Mouse (Mus musculus) gastrocnemius, postnatal 10 days (tissue): ENCODE data around the gene Trpc7. TPM values are rescaled to one million over a fixed set of nuclear protein-coding genes. Genes with fewer than 3 reads are reported as not detected.

ENCODE experiments used
- DNase-seq: peaks from one replicate; pipeline ENCODE4 v3.0.0; 2021; ENCODE audit warnings: mixed read lengths
- total RNA-seq, 2 experiments: library from RNA; stranded (reverse); gene quantifications; 2 replicates each; pipeline ENCODE4 v1.2.3; 2021

Trpc7 gene
- total RNA-seq, 2 experiments from 2014 or later, result not detected

DNA sequence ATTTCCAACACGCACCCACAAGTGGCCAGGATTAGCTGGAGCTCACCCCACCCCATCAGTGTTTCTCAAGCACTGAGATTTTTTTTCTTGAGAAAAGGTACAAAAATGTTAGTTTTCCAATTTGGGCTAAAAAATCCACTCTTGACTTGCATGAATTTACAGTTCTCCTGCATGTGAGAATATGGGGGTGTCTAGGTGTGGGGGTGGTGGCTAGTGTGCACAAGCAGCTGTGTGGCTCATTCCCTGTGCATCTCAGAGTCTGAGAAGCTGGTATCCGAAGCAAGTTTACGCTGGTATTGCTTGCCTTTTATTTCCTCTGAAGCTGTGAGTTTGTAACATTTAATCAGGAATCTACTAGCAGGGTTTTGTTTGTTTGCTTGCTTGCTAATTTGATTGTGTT lies 105.1 kb downstream of the Trpc7 start:
- DNase-seq, result no peak

DNA sequence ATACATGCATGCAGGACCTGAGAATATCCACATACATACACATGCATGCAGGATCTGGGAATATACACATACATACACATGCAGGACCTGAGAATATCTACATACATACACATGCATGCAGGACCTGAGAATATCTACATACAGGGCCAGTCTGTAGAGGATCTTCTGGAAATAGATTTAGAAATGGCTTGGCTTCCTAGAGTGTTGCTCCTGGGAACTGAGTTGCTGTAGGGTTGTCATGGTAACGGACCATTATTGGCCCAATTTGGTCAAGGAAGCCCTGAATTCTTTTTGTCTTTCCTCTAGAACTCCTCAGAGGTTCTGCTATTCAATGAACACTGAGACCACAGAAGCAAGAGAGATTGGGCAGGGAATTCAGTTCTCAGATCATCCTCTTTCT lies 113.2 kb downstream of the Trpc7 start:
- DNase-seq, result no peak

DNA sequence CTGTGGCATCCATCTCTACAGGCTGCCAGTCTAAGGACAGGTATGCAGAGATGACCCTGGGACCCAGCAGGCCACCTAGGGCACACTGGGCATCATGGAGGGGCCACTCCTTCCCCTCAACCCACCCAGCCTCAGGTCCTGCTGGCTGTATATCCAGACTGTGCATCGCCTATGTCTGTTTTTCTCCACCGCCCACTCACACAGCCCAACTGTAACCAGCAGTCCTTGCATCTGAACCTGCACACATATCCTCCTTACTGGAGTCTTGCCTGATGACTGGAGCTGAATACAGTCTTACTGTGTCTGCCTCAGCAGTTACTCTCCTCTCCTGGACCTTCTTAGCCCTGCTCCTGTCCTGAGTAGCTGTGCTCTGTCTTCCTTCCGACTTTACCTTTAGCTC lies 114.1 kb downstream of the Trpc7 start:
- DNase-seq, result no peak

DNA sequence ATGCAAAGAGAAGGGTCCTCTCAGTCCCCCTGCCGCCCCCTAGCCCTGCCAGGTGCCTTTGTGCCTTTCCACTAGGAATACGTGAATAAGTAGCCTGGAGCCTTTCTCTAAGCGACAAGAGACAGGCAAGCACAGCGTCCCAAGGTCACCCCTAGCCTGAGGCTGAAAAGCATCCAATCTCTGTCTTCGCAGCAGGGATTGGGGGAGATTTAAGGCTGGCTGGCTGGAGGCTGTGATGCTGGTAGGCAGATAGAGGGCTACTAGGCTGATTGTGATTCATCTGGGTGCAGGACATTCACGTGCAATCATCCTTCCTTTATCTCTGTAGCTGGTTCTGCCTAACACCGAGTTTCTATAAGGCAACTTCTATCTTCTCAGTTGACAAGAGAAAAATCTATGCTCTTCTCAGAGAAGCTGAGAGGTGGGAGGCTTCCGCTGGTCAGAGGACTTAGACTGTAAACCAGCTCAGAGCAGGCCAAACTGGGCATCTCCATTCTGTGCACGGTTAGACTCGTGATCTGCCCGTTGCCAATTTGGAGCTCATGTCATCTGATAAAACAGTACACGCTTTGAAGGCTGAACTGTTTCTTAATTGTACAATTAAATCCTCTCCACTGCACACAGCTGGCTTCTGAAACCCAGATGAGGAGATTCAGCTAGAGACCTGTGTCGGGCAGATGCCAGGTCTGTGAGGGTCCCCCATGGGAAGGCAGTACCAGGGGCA lies 114.9 kb downstream of the Trpc7 start:
- DNase-seq, result no peak

DNA sequence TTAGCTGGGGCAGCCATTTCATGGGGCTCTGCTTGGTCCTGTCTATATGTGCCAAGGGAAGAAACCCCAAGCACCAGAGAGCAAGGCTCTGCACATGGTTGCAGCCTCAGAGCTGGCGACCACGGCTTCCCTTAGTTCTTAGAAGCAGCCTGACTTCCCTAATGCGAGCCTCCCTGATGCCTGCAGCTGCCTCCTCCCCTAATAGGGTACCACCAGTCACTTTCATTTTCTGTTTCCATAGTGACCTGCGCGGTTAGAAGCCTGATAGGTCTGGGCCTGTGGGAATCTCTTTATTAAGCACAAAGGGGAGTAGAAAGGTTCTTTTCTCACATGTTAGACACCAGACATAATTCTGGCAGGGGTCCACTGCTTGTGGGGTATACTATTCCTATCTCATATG lies 121.5 kb downstream of the Trpc7 start:
- DNase-seq, result no peak

DNA sequence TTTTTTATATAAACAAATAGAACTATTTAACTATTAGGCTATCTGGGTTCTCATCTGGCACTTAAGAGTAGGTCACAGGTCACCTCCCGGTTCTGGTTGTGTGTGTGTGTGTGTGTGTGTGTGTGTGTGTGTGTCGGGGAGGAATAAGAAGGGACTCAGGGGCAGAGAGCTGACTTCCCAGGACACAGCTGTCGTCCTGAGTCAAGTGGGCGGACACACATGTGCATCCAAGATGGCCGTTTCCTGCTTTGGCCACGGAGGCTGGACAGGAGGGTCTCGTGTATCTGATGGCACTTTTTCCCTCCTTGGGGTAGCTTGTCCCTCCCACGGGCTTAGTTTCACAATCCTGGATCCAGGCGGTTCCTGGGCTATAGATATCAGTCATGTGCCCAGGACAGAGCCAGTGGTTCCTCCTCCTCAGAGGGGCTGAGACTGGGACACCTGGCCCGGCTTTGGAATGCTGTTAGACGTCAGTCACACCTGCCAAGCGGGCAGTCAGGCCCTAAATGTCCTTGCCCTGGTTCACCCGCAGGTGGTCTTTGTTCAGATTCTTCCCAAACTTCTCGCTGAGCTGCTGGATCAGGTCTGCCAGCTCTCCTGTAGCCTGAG lies 122.4 kb downstream of the Trpc7 start:
- no peak for DNase-seq

DNA sequence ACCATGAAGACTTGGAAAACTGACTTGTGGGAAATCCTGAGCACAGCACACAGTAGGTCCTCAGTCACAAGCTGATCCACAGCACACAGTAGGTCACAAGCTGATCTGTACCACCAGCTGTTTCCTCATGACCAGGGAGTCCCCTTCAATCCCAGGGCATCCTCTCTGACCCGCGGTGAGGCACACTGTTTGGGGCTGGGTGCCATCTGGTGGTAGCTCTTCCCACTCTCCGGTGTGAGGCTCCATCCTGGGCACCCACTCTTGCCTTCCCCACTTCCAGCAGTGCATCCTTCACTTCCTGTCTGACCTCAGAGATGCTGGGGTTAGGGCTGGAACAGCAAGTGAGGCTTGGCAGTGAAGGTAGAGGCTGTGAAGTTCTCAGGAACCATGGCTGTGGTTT lies 123.2 kb downstream of the Trpc7 start:
- DNase-seq, result no peak

DNA sequence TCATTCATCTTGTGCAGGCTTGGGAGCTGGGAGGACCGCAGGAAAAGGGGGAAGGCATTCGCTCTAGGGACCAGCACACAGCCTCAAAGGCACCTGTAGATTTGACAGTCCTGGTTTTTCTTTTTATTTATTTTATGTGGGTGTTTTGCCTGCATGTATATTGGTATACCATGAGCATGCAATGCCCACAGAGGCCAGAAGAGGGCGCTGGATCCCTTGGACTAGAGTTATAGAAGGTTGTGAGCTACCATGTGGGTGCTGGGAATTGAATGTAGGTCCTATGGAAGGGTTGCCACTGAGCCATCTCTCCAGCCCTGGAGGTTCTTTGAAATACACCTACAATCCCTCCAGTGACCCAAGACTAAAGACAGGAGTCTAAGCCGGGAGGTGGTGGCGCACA lies 125.0 kb downstream of the Trpc7 start:
- no peak for DNase-seq

DNA sequence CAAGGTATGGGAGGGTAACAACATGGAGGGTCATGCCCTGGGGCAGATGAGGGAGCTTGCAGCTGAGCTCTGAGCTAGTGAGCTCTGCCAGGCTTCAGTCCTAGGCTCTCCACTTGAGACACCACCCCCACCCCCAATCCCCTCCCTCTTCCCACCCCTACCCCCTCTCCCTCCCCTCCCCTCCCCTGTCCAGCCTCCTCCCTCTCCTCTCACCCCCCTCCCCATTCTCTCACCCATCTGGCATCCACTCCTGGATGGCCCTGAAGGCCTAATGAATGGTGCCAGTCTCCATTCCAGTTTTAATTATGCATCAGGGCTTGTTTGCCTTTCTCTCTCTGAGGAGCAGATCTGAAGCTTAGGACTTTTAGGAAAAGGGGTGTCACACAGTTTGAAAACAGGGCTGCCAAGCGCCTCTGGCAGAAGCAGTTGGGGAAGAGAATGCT lies 125.6 kb downstream of the Trpc7 start:
- no peak for DNase-seq

DNA sequence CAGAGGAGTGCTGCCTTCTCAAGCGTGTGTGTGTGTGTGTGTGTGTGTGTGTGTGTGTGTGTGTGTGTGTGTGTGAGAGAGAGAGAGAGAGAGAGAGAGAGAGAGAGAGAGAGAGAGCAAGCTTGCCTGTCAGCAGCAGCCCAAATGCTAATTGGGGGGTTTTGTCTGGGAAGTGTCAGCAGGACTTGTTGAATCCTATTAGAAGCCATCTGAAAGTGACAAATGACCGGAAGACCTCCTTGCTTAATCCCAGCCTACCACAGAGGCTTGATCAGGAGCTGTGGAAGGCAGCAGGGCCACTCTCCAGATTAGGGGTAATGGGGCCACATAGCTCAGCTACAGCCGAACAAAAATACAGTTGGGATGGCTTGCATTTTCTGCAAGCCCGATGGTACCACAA lies 126.4 kb downstream of the Trpc7 start:
- no peak for DNase-seq

DNA sequence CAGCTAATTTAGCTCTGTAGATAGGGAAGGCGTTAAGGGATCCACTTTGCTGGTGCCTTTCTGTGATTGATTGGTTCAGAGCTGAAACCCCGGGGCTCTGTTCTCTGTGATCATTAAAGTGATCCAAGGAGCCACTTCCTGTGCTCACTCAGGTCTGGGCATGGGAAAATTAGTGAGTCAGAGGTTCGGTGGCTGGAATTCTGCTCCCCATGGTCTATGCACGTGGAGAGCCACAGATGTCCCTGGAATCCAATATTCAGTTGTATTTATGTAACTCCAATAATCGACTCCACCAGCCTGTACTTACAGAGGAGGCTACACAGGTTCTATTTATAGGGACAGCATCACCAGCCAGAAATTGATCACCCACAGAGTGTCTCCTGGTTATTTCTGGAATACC lies 129.6 kb downstream of the Trpc7 start:
- DNase-seq, result no peak

DNA sequence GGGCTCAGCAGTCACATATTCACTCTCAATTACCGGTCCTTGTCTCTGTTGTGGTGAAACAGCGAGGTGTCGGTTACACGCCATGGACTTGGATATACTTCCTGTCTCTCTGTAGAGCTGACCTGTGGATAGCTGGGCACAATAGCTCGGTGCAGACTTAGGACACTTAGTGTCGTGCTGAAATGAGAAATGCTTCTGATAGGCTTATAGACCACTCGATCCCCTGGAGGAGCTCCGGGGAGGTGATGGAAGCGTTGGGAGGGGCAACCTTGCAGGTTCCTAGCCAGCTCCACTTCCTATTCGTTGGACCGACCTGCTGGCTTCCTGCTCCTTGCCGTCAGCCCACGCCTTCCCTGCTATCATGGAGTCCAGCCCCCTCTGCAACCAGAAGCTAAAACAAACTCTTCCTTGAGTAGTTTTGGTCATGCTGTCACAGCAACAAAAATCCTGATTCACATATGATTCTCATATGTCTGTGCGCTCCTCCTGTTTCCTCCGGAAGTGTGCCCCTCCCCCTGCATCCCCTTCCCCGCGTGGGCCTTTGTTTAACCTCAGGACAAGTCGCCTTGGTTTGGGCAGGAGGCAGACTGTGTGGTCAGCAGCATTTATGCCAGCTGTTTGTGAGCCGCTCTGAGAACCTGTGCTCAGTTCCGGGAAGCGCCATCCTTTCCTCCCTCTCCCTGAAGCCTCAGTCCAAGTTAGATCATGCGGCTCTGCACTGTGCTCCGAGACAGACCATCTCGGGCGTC lies 130.3 kb downstream of the Trpc7 start:
- DNase-seq, result no peak

DNA sequence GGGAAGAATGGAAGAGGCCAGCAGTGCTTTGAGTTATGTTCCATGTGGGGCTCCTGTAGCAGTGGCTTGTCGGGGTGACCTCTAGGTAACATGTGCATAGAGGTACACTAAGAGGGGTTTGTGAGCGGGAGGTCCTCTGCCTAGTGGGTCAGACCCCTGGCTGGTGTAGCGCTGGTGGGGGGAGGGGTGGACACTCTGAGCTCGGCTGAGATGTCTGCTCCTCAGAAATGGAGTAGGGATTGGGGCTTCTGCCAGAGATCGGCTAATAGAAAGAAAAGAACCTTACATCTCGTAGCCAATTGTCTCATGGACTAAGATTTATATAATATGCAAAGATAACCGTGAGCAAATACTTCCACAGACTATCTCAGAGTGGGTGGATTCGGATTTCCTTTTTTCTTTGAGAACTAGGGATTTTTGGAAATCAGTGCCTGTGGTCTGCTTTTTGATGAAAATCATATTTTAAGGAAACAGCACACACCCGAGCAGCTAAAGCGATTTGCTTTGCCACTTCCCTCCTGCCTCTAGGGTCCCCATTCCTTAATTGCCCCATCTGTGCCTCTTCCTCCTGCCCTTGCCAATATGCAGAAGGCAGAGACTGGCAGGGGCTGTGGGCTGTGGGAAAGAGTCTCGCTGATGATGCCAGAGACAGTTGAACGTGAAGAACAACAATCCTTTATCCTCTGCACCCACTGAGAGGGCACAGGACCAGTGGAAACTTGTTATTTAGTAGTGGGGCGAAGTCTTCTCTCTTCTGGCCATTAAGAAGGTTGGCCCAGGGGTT lies 133.2 kb downstream of the Trpc7 start:
- no peak for DNase-seq

DNA sequence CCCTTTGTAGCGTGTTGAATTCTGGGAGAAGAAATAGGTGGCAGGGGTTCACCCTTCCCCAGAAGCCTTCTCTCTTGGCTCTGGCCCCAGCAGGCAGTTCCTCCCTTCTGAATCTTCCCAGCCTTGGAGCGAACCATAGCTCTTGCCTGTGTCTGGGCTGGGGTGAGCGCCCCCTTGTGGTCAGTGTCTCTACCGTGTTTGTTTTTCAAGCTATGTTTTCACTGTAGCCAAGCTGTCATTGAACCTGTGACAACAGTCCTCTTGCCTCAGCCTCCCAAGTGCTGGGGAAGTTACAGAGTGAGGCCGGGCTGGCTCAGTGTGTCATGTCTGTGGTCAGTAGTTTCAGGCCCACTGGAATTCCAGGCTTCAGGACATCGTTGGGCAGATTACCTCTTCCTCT lies 137.3 kb downstream of the Trpc7 start:
- DNase-seq, result peak; percentile 87

DNA sequence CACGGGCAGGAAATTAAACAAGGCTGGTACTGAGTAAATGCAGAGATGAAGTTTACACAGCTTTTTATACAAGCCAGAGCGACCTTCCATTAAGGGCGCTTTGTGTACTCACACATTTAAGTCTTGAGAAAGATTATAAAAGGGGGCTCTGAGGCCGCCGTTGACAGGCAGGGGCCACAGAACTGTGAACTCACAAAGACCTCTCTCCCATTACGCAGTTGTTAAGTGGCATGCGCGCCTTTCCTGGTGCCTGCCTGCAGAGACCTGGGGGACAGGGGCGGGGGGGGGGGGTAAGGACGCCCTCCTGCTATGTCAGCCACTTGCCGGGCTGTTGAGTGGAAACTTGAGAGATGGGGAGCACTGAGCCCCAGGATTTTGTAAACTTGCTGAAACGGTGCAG lies 138.6 kb downstream of the Trpc7 start:
- DNase-seq, result no peak

DNA sequence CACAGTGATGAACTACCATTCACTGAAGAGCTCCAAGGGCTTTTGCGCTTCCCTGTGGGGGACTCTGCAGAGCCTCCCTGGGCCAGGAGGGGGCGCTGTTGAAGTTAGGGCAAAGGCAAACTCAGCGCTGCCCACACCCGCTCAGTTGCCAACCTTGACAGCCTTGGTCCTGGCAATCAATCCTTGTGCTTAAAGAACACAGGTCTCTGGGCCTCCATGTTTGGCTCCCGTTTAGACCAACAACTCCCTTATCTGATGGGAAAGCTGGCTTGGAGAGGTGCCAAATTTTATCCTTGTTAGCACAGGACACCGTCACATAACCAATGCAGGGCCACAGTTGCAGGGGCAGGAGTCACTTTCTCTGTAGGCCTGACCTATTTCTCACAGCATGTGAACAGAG lies 139.9 kb downstream of the Trpc7 start:
- DNase-seq, result peak; percentile 39

DNA sequence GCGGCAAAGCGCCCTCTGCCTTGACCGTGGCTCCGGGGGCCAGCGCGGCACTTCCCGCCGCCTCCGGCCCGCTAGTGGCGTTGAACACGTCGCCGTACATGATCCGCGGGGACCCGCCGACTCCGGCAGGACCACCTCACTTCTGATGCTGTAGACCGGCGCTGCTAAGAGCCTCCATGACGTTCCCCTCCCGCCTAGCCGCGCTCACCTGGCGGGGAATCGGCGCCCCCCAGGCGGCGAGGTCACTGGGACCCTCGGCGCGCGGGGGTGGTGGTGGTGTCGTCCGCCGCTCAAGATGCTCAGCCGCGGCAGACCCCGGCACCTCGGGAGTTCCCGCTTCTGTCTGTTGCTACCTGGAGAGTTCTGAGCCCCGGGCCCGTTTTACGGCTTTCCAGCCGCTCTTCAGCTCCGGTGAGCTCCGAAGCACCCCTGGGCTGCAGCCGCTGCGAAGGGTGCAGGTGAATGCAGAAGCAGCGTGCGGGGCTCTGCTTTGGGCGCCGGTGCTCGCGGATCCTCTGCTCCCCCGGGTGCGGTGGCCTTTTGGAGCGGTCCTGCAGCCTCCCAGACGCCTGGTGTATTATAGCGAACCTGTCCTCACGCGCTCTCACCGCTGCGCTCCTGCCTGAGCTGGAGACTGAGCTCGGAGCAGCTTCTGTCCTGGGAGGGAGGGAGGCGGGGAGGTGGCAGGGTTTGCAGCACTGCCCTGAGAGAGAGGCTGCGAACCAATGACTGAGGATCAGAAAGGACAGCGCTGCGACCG lies 142.4 kb downstream of the Trpc7 start, which contains the start of gene Gm45623:
TSS of gene Gm45623 (minus strand) at position 636 of the 760 bp plus-strand sequence.
- no peak for DNase-seq

DNA sequence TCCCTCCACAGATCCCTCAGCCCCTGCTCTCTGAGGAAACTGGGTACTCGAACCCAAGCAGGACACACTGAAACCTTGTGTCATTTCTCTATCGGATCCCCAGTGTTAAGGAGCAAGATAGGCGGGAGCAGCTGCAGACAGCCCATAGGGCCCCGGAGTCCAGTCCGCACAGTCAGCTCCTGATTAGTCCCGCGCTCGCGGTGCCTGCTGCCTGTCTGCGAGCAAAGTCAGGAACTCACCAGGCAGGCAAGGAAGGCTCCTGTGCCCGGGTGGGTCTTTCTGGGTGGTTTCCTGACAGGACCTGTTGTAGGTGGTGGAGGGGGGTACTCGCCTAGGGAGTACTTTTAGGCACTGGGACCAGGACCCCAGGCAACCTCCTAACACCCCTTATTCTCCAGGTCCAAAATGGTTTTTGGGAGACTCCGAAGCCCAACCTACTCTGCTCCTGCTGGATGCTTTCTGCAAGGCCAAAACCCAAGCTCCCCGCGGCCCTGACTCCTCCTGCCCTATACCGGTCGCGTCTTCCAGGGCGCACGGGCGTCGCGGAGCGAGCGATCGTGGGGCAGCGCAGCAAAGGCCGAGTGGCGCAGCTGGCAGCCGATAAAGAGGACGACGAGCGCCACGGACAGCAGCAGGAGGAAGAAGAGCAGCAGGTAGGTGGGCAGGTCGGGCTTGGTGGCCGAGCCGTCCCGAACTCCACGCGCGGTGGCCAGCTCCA lies 143.2 kb downstream of the Trpc7 start:
- DNase-seq, result no peak

DNA sequence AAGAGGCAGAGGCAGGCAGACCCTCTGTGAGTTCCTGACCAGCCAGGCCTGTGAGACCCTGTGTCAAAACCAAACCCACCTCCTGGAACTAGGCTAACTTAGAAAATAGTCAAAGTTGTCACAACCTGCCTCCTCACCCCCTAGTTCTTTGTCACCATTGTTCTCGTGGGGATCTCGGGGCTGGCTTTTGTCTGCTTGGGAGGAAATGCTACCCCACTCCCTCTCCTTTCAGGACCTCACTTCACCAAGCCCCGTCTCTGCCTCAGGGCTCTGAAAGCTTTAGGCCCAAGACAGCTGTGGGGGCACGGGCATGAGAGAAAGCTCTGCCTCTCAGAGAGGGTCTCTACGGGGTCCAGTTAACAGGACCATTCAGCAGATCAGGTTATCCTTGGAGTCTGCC lies 144.0 kb downstream of the Trpc7 start:
- DNase-seq, result no peak

DNA sequence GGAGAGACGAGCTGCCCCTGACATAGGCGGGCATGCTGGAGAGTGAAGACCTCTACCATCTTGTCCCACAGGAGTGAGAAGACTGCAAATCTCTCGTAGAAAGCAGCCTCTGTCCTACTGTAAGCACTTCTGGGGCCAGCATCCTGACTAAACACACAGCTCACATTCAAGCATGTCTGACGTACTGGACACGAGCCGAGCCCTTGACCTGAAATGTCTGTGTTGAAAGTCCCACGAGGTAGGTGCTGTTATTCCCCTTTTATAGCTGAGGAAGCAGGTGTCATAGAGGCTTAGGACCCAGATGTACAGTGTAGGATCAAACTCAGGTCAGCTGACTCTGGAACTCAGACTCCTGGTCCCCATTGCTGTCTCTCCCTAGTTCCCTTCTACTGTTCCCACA lies 146.4 kb downstream of the Trpc7 start:
- no peak for DNase-seq

DNA sequence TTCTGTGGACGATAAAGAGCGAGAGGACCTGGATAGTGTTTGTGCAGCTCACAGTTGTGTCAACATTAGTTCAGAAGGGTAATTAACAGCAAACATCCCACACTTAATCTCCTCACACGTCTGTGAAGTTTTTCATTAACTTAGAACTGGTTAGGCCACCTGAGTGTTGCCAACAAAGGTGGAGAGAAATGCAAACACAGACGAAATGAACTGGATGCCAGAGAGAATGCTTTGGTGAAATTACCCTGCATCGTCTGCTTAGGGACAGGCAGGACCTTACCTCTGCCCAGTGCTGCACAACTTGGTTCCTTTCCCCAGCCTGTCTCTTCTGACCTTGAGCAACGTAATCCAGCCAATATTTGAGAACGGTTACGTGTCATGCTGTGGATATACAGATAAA lies 148.2 kb downstream of the Trpc7 start:
- DNase-seq, result no peak
